Mouse (Mus musculus) heart, postnatal 0 days (tissue): ENCODE results near the gene C1rl. TPM values are rescaled to one million over a fixed set of nuclear protein-coding genes. Genes with fewer than 3 reads are reported as not detected.
"Not testable (repeated sequence)": the region's sequence is repeated elsewhere in the genome, so short reads cannot be mapped to it uniquely, and the experiment has no call there.

Source experiments
- ATAC-seq: fragments of 200-750 bp; cut with Nextera tagmentation; 2 replicates; pipeline ENCODE4 v1.8.0; 2017; ENCODE audit warnings: low read depth, moderate number of reproducible peaks, moderate library complexity; ENCODE audit not compliant: insufficient read depth
- DNase-seq: peaks from one replicate; pipeline ENCODE4 v3.0.0-alpha.2; 2016; ENCODE audit warnings: low spot score
- H3K27ac ChIP-seq: fragments of 300-500 bp; sonication (generic); 2 replicates; pipeline ENCODE4 v1.5.1; 2014; ENCODE audit warnings: low read depth, mild to moderate bottlenecking
- H3K27me3 ChIP-seq: fragments of 300-500 bp; sonication (generic); 2 replicates; pipeline ENCODE4 v1.6.1; 2014; ENCODE audit warnings: low read length, mixed read lengths; ENCODE audit not compliant: control insufficient read depth, insufficient read depth
- H3K36me3 ChIP-seq: fragments of 300-500 bp; sonication (generic); replicated peaks from 2 replicates; pipeline ENCODE4 v1.6.1; 2014; ENCODE audit warnings: low read length, mixed read lengths; ENCODE audit not compliant: control insufficient read depth, insufficient read depth
- H3K4me1 ChIP-seq: fragments of 300-500 bp; sonication (generic); 2 replicates; pipeline ENCODE4 v1.6.1; 2014; ENCODE audit warnings: antibody characterized with exemption; ENCODE audit not compliant: control insufficient read depth, insufficient read depth
- H3K4me2 ChIP-seq: fragments of 300-500 bp; sonication (generic); 2 replicates; pipeline ENCODE4 v1.6.1; 2014; ENCODE audit warnings: low read depth, mild to moderate bottlenecking, low read length, moderate library complexity
- H3K4me3 ChIP-seq: fragments of 300-500 bp; sonication (generic); 2 replicates; pipeline ENCODE4 v1.5.1; 2014; ENCODE audit warnings: low read depth, low read length
- H3K9ac ChIP-seq: fragments of 300-500 bp; sonication (generic); replicated peaks from 2 replicates; pipeline ENCODE4 v1.6.1; 2014; ENCODE audit warnings: low read depth, low read length, mixed read lengths
- H3K9me3 ChIP-seq: fragments of 300-500 bp; sonication (generic); replicated peaks from 2 replicates; pipeline ENCODE4 v1.6.1; 2016; ENCODE audit warnings: low read length; ENCODE audit not compliant: control insufficient read depth
- CTCF ChIP-seq: IDR thresholded peaks from 2 replicates; pipeline ENCODE4 v1.5.1; 2016; ENCODE audit warnings: antibody characterized with exemption, control low read depth, low read depth
- EP300 ChIP-seq: IDR thresholded peaks from 2 replicates; pipeline ENCODE4 v1.6.1; 2016; ENCODE audit warnings: antibody characterized with exemption, low read depth
- WGBS: fragments of 180-500 bp; shearing (Covaris S2); extraction: QIAGEN DNeasy Blood & Tissue Kit; methylation state at CpG from one replicate; pipeline ENCODE4 v1.1.7; 2014; 5-methylcytosine and 5-hydroxymethylcytosine counted together
- polyA plus RNA-seq: library from polyadenylated mRNA; unstranded; fragments of >200 nt; fragmentation: Nextera tagmentation; extraction: Ambion mirVana; gene quantifications from 2 replicates; pipeline ENCODE4 v1.2.1, GENCODE M21; 2015
- total RNA-seq: library from RNA; depleted of rRNA; stranded (reverse); fragments of >200 nt; gene quantifications from 2 replicates; pipeline ENCODE4 v1.2.3, GENCODE M21; 2014; ENCODE audit warnings: low replicate concordance; rRNA removed

Gene C1rl
- total and polyA plus RNA-seq, 2 experiments from 2014 or later = 0.46 to 0.48 TPM

DNA sequence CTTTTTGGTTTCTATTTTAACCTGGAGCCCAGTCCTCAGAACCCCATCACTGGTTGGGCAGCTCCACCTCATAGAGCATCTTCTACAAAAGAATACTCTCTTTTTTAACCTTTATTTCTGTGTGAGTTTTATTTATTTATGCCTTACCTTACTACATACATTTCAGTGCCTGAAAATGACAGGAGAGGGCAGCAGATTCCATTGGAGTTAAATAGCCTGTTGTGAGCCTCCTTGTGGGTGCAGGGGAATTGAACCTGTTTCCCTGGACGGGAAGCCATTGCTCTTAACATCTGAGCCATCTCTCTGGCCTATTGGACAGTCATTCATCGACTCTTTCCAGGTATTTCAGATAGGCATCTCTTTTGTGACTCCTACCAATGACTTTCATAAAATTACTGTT, 52.5 kb downstream of the C1rl start:
- Histone ChIP-seq H3K4me1 (no peaks in the 10 kb centered on the region), H3K9ac (no peak overlapping the region), H3K9me3 (no peaks in the 10 kb centered on the region), H3K36me3 (no peaks in the 10 kb centered on the region), H3K27me3 (no peaks in the 10 kb centered on the region), H3K4me2 (no peak overlapping the region), H3K27ac (no peak overlapping the region), H3K4me3 (no peak overlapping the region)
- DNase-seq = no peak
- 76% methylated on average over 2 of the region's 2 CpGs for WGBS
- TF ChIP-seq CTCF = no peak
- TF ChIP-seq EP300 = no peak
- no peak for ATAC-seq

DNA sequence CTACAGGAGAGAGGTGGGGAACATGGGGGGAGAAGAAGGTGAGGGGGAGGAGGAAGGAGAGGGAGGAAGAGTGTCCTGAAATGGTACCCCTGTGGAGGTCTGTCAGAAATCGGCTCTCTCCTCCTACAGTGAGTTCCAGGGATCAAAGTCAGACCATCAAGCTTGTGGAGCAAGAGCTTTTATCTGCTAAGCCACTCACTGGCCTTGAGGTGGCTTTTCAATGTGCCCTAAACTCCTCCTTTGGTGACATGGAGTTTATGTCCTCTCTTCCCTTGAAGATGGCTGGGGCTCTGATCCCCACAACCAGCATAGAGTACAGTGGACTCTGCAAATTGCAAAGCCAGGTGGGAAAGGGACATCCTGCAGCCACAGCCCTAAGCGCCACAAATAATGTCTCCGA, 55.1 kb downstream of the C1rl start:
- not testable (repeated sequence) for ATAC-seq, H3K36me3 ChIP-seq, H3K27me3 ChIP-seq, DNase-seq, H3K4me2 ChIP-seq, H3K4me1 ChIP-seq, H3K4me3 ChIP-seq, H3K9me3 ChIP-seq, H3K9ac ChIP-seq, H3K27ac ChIP-seq
- 85% methylated on average over 3 of the region's 3 CpGs for WGBS

DNA sequence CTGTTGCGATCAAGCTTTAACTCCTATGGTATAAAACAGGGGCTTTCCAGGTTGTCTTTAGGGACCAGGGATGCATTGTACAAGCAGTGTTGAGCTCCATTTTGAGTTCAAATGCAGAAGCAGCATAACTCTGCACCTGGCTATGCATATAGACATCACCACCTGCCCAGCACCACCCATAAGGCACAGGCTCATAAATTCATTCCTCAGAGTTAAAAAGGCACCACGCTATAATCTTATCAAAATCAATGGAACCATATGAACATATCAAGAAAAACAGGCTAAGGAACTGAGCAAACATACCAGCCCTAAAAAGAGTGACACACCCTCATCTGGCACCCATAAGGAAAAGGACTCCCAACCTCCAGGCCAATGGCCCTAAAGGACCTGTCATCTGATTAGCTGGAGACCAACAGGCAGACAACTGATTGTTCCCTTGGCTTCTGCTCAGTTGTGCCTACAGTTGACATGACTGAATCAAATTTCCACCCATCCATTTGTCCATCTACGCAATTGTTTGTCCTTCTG, 56.2 kb downstream of the C1rl start:
- no peak overlapping the region for H3K4me3 ChIP-seq
- WGBS = 82% methylated on average over 3 of the region's 3 CpGs
- no peak overlapping the region for H3K4me2 ChIP-seq
- H3K27ac ChIP-seq = no peak overlapping the region
- no peaks in the 10 kb centered on the region for H3K36me3 ChIP-seq
- H3K9me3 ChIP-seq = peaks cover 5% of the 10 kb centered on the region; the same call in 1 of the 2 replicates
- no peaks in the 10 kb centered on the region for H3K27me3 ChIP-seq
- H3K4me1 ChIP-seq = no peaks in the 10 kb centered on the region
- no peak overlapping the region for H3K9ac ChIP-seq
- DNase-seq (no peak), ATAC-seq (no peak)
- no peak for TF ChIP-seq CTCF
- TF ChIP-seq EP300 = no peak

DNA sequence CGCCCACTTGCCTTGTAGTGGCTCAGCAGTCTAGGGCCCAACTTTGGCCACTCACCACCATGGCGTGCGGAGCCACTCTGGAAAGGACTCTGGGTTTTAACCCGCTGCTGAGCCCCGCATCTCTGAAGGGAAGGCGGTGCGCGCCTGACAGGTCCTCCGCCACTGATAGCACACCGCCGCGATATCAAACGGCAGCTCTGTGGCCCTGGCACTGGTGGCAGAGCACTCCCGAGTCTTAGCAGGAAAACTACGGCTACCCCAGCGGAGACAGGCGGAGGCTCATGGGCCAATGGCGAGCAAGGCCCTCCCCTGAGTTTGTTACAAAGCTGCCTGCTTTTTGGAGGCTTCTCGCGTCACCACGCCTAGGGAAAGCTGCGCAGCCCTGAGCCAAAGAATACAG, 59.9 kb downstream of the C1rl start:
- DNase-seq (no peak), ATAC-seq (no peak)
- H3K4me3 ChIP-seq = no peak overlapping the region
- no peak overlapping the region for H3K27ac ChIP-seq
- 67% methylated on average over 22 of the region's 22 CpGs for WGBS
- peaks cover 5% of the 10 kb centered on the region; the same call in 1 of the 2 replicates for H3K9me3 ChIP-seq
- H3K36me3 ChIP-seq = no peaks in the 10 kb centered on the region
- H3K9ac ChIP-seq = no peak overlapping the region
- H3K4me1 ChIP-seq = no peaks in the 10 kb centered on the region
- no peak overlapping the region for H3K4me2 ChIP-seq
- TF ChIP-seq CTCF = no peak
- no peaks in the 10 kb centered on the region for H3K27me3 ChIP-seq

DNA sequence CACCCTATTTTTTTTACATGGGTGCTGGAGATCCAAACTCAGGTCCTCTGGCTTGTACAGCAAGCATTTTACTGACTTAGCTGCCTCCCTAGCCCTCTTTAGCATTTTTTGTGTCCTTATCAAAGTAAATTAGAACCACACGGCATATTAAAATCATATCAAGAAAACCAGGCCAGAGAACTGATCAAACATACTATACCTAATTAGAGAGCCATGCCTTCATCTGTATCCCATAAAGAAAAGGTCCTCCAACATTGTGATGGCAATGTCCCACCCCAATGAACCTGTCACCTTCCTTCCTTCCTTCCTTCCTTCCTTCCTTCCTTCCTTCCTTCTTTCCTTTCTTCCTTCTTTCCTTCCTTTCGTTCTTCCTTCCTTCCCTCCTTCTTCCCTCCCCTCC, 63.0 kb downstream of the C1rl start:
- H3K9ac ChIP-seq, H3K27ac ChIP-seq, H3K9me3 ChIP-seq, H3K27me3 ChIP-seq, H3K36me3 ChIP-seq, H3K4me3 ChIP-seq, ATAC-seq, DNase-seq, H3K4me2 ChIP-seq, H3K4me1 ChIP-seq: not testable (repeated sequence)
- WGBS = 65% methylated on average over 2 of the region's 2 CpGs

Other genes starting within 250 kb of the C1rl start
- gene Cd163, start 188.5 kb upstream of the C1rl start, total RNA-seq = 0.61 and 1.8 TPM in 2 replicates
- 0.40 and 0.67 TPM in 2 replicates for gene Cd163, start 188.5 kb upstream of the C1rl start, polyA plus RNA-seq
- gene Pex5, start 78.0 kb upstream of the C1rl start, total RNA-seq = 42.9 and 47.7 TPM in 2 replicates
- 20.8 and 21.4 TPM in 2 replicates for gene Pex5, start 78.0 kb upstream of the C1rl start, polyA plus RNA-seq
- gene Clstn3, start 28.3 kb upstream of the C1rl start, total RNA-seq = 0.23 and 0.84 TPM in 2 replicates
- gene Clstn3, start 28.3 kb upstream of the C1rl start, polyA plus RNA-seq = 0.16 and 0.18 TPM in 2 replicates
- gene C1ra, start 19.3 kb downstream of the C1rl start, total RNA-seq = 3.9 and 11.1 TPM in 2 replicates
- 3.1 and 4.3 TPM in 2 replicates for gene C1ra, start 19.3 kb downstream of the C1rl start, polyA plus RNA-seq
- gene C1s1, start 49.2 kb downstream of the C1rl start, total RNA-seq = 1.1 and 7.0 TPM in 2 replicates
- gene C1s1, start 49.2 kb downstream of the C1rl start, polyA plus RNA-seq = 2.7 and 3.7 TPM in 2 replicates
- not detected in 2 replicates for gene C1rb, start 77.2 kb downstream of the C1rl start, total RNA-seq
- gene C1rb, start 77.2 kb downstream of the C1rl start, polyA plus RNA-seq = not detected in 2 replicates
- not detected in 2 replicates for gene C1s2, start 143.0 kb downstream of the C1rl start, total RNA-seq
- gene C1s2, start 143.0 kb downstream of the C1rl start, polyA plus RNA-seq = 0.08 TPM in 1 of 2 replicates, not detected in the other
- gene Lpcat3, start 169.9 kb downstream of the C1rl start, total RNA-seq = 49.3 and 50.5 TPM in 2 replicates
- gene Lpcat3, start 169.9 kb downstream of the C1rl start, polyA plus RNA-seq = 61.1 and 62.7 TPM in 2 replicates
- 94.9 and 106 TPM in 2 replicates for gene Emg1, start 219.1 kb downstream of the C1rl start, total RNA-seq
- gene Emg1, start 219.1 kb downstream of the C1rl start, polyA plus RNA-seq = 85.6 and 97.0 TPM in 2 replicates
- 407 and 409 TPM in 2 replicates for gene Phb2, start 219.2 kb downstream of the C1rl start, total RNA-seq
- gene Phb2, start 219.2 kb downstream of the C1rl start, polyA plus RNA-seq = 423 and 432 TPM in 2 replicates
- 2.4 and 6.3 TPM in 2 replicates for gene Ptpn6, start 245.6 kb downstream of the C1rl start, total RNA-seq
- 4.3 and 4.5 TPM in 2 replicates for gene Ptpn6, start 245.6 kb downstream of the C1rl start, polyA plus RNA-seq
- 119 and 153 TPM in 2 replicates for gene Grcc10, start 248.3 kb downstream of the C1rl start, total RNA-seq
- 492 and 535 TPM in 2 replicates for gene Grcc10, start 248.3 kb downstream of the C1rl start, polyA plus RNA-seq